ENCODE assay signal across 17 mouse cellular contexts in the genomic region with DNA sequence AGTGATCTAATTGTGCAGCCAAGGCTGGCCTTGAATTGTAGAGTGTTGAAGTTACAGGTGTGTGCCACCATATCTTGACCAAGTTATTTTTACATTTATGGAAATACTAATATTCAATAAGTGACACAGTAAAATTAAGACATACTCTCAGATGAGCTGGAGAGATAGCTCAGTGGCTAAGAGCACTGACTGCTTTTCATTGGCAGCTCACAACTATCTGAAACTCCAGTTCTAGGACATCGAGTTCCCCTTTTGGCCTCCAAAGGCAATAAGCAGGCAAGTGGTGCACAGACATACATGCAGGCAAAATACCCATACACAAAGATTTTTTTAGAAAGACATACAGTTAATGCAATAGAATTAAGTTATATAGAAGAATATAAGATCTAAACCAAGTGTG. TPM values are rescaled to one million over a fixed set of nuclear protein-coding genes. Genes with fewer than 3 reads are reported as not detected.
"Had no signal": no experiment of that assay in that cellular context is flagged by ENCODE, and none has a peak within 500 bp of the region (broad histone marks: within the 10 kb centered on the region; RNA-seq: fewer than 3 reads in every experiment).

No protein-coding gene starts in this region.

- H3K9ac ChIP-seq: neural tube, embryonic 13.5 days; neural tube, embryonic 15.5 days; stomach, embryonic 15.5 days had no signal

- DNase-seq: retina, postnatal 1 day; right cerebral cortex, adult 18-20 months; right cerebral cortex, postnatal 14 days; right cerebral cortex, postnatal 25 days; right cerebral cortex, postnatal 4 days; spleen, adult 18-20 months; thymus, adult 18-20 months; thymus, adult 2 months; thymus, postnatal 14 days; thymus, postnatal 25 days; thymus, postnatal 36 days; thymus, postnatal 4 days had no signal

- H3K27me3 ChIP-seq: neural tube, embryonic 13.5 days; neural tube, embryonic 15.5 days; stomach, embryonic 15.5 days had no signal

- H3K4me2 ChIP-seq: neural tube, embryonic 13.5 days; neural tube, embryonic 15.5 days; stomach, embryonic 15.5 days had no signal

- H3K4me1 ChIP-seq: neural tube, embryonic 13.5 days; neural tube, embryonic 15.5 days; stomach, embryonic 15.5 days had no signal

- H3K9me3 ChIP-seq: neural tube, embryonic 13.5 days; neural tube, embryonic 15.5 days; stomach, embryonic 15.5 days had no signal

- H3K27ac ChIP-seq: neural tube, embryonic 13.5 days; neural tube, embryonic 15.5 days; stomach, embryonic 15.5 days; stomach, postnatal 0 days had no signal

- H3K4me3 ChIP-seq: neural tube, embryonic 13.5 days; neural tube, embryonic 15.5 days; stomach, embryonic 15.5 days had no signal

RNA-seq across cellular contexts. Expression of gene Ubap1l, which starts 47.0 kb away (rescaled TPM):
- polyA plus RNA-seq: stomach, postnatal 0 days had no signal

RNA-seq across cellular contexts. Expression of gene Cilp, which starts 48.9 kb away (rescaled TPM):
- total RNA-seq: neutrophil, adult 5-6 weeks had no signal
